Mouse (Mus musculus): ENCODE data around the gene Havcr1. TPM values are rescaled to one million over a fixed set of nuclear protein-coding genes. Genes with fewer than 3 reads are reported as not detected.
"Not testable (repeated sequence)": the region's sequence is repeated elsewhere in the genome, so short reads cannot be mapped to it uniquely, and the experiment has no call there.

Havcr1 gene
- under 1 TPM in 1 of 4 experiments, not detected in 3; 0.32 TPM for total RNA-seq (2022)

GRCm38 (mm10) chr11:46735076-46735475, at the start of gene Havcr1:
TSS of gene Havcr1 (plus strand) at chr11:46735080.
- not testable (repeated sequence) for DNase-seq

GRCm38 (mm10) chr11:46690136-46690535, 44.7 kb upstream of the Havcr1 start:
- DNase-seq, result no peak

GRCm38 (mm10) chr11:46695849-46696248, 39.0 kb upstream of the Havcr1 start:
- not testable (repeated sequence) for DNase-seq

- no peak for DNase-seq
Observed at GRCm38 (mm10) chr11:46697433-46698277, 37.2 kb upstream of the Havcr1 start.

GRCm38 (mm10) chr11:46698278-46698655, 36.6 kb upstream of the Havcr1 start:
- DNase-seq, result no peak

- DNase-seq, result no peak
Observed at GRCm38 (mm10) chr11:46698830-46699229, 36.0 kb upstream of the Havcr1 start.

GRCm38 (mm10) chr11:46706664-46707356, 28.1 kb upstream of the Havcr1 start, which contains the start of gene Timd2:
TSS of gene Timd2 (minus strand) at chr11:46707061.
- no peak for DNase-seq

- no peak for DNase-seq
Observed at GRCm38 (mm10) chr11:46731541-46732070, 3.3 kb upstream of the Havcr1 start.

- DNase-seq, result no peak
Observed at GRCm38 (mm10) chr11:46733242-46733789, 1.6 kb upstream of the Havcr1 start.

GRCm38 (mm10) chr11:46734617-46735016, 263 bp upstream of the Havcr1 start:
- no peak for DNase-seq

- no peak for DNase-seq
Observed at GRCm38 (mm10) chr11:46739501-46739900, 4.6 kb downstream of the Havcr1 start.

GRCm38 (mm10) chr11:46740886-46741285, 6.0 kb downstream of the Havcr1 start:
- no peak for DNase-seq

- DNase-seq, result no peak
Observed at GRCm38 (mm10) chr11:46741716-46742115, 6.8 kb downstream of the Havcr1 start.

- DNase-seq, result no peak
Observed at GRCm38 (mm10) chr11:46747996-46748395, 13.1 kb downstream of the Havcr1 start.

GRCm38 (mm10) chr11:46753662-46754061, 18.8 kb downstream of the Havcr1 start:
- DNase-seq, result no peak

GRCm38 (mm10) chr11:46754669-46755068, 19.8 kb downstream of the Havcr1 start:
- no peak for DNase-seq

GRCm38 (mm10) chr11:46755714-46756113, 20.8 kb downstream of the Havcr1 start:
- DNase-seq, result not testable (repeated sequence)

- DNase-seq, result no peak
Observed at GRCm38 (mm10) chr11:46776879-46777278, 42.0 kb downstream of the Havcr1 start.

GRCm38 (mm10) chr11:46779811-46780210, 44.9 kb downstream of the Havcr1 start:
- DNase-seq, result no peak

GRCm38 (mm10) chr11:46804440-46804839, 69.6 kb downstream of the Havcr1 start:
- no peak for DNase-seq

- DNase-seq, result no peak
Observed at GRCm38 (mm10) chr11:46810511-46810910, 75.6 kb downstream of the Havcr1 start, which contains the start of gene Timd4. TSS of gene Timd4 (plus strand) at chr11:46810800.

- no peak for DNase-seq
Observed at GRCm38 (mm10) chr11:46817692-46818091, 82.8 kb downstream of the Havcr1 start.

GRCm38 (mm10) chr11:46819930-46820329, 85.0 kb downstream of the Havcr1 start:
- no peak for DNase-seq

All from adrenal gland, adult 8-10 months (tissue).